Comparison of ENCODE assay signal across 18 mouse cellular contexts in genomic region chr14:56702644-56703043, GRCm38 (mm10). TPM values are rescaled to one million over a fixed set of nuclear protein-coding genes. Genes with fewer than 3 reads are reported as not detected.
DNase-seq lines count a peak whose midpoint lies in the region; ATAC-seq lines count a peak whose summit lies in the region.
"Had no signal": no experiment of that assay in that cellular context is flagged by ENCODE, and none has a peak within 500 bp of the region (broad histone marks: within the 10 kb centered on the region; RNA-seq: fewer than 3 reads in every experiment).

No protein-coding gene starts in this region.

- DNase-seq in c-Kit-positive CD71-negative TER-119-negative erythroid progenitor cells, embryonic 14.5 days (ENCODE audit: low read depth): peak; percentile 17
- no peak for DNase-seq in liver, embryonic 11.5 days (ENCODE audit: low spot score)
- no peak for DNase-seq in kidney, postnatal 14 days
- no peak for DNase-seq in gastrocnemius, postnatal 14 days
- DNase-seq: adrenal gland, adult 2 months; adrenal gland, postnatal 25 days; cerebellum, adult 11-12 months; cerebellum, adult 9-10 months; heart, adult 18-20 months; heart, postnatal 10 days had no signal

- no peak overlapping the region for H3K4me3 ChIP-seq in liver, embryonic 11.5 days (ENCODE audit: low read depth, low read length)
- no peak overlapping the region for H3K4me3 ChIP-seq in liver, embryonic 15.5 days (replicated peaks)
- no peak overlapping the region for H3K4me3 ChIP-seq in intestine, embryonic 16.5 days (ENCODE audit: low read length)
- H3K4me3 ChIP-seq: embryonic facial prominence, embryonic 12.5 days; forebrain, embryonic 15.5 days; heart, embryonic 10.5 days; hindbrain, embryonic 13.5 days had no signal

- no peak overlapping the region for H3K9ac ChIP-seq in liver, embryonic 11.5 days (ENCODE audit: low read depth, low read length)
- no peak overlapping the region for H3K9ac ChIP-seq in liver, embryonic 15.5 days
- H3K9ac ChIP-seq in intestine, embryonic 16.5 days (ENCODE audit: low read depth, low read length): no peak overlapping the region
- H3K9ac ChIP-seq: embryonic facial prominence, embryonic 12.5 days; forebrain, embryonic 15.5 days; hindbrain, embryonic 13.5 days had no signal

- WGBS in liver, embryonic 11.5 days: 68% methylated on average over 4 of the region's 4 CpGs
- 21% methylated on average over 4 of the region's 4 CpGs for WGBS in liver, embryonic 15.5 days (ENCODE audit: insufficient replicate concordance)
- WGBS in intestine, embryonic 16.5 days: 91% methylated on average over 4 of the region's 4 CpGs

- no peaks in the 10 kb centered on the region for H3K27me3 ChIP-seq in liver, embryonic 11.5 days (replicated peaks; ENCODE audit: control insufficient read depth, insufficient read depth, low read length)
- no peaks in the 10 kb centered on the region for H3K27me3 ChIP-seq in liver, embryonic 15.5 days
- H3K27me3 ChIP-seq in intestine, embryonic 16.5 days (replicated peaks; ENCODE audit: control insufficient read depth, insufficient read depth, low read length): no peaks in the 10 kb centered on the region
- H3K27me3 ChIP-seq: embryonic facial prominence, embryonic 12.5 days; forebrain, embryonic 15.5 days; hindbrain, embryonic 13.5 days had no signal

- H3K9me3 ChIP-seq in liver, embryonic 11.5 days (ENCODE audit: control insufficient read depth, low read length): no peaks in the 10 kb centered on the region
- H3K9me3 ChIP-seq in liver, embryonic 15.5 days (replicated peaks): no peaks in the 10 kb centered on the region
- H3K9me3 ChIP-seq in intestine, embryonic 16.5 days (ENCODE audit: control insufficient read depth, low read length): no peaks in the 10 kb centered on the region
- H3K9me3 ChIP-seq: embryonic facial prominence, embryonic 12.5 days; forebrain, embryonic 15.5 days; heart, embryonic 10.5 days; hindbrain, embryonic 13.5 days had no signal

- intact Hi-C loops in gastrocnemius, postnatal 14 days (cut with DNase I; ENCODE audit: low total_unique reads): no loop called here

- no peak overlapping the region for H3K27ac ChIP-seq in liver, embryonic 11.5 days (ENCODE audit: low read depth, low read length)
- H3K27ac ChIP-seq in liver, embryonic 15.5 days (replicated peaks): no peak overlapping the region
- no peak overlapping the region for H3K27ac ChIP-seq in intestine, embryonic 16.5 days (ENCODE audit: low read length)
- H3K27ac ChIP-seq: embryonic facial prominence, embryonic 12.5 days; forebrain, embryonic 15.5 days; heart, embryonic 10.5 days; hindbrain, embryonic 13.5 days; hindbrain, postnatal 0 days had no signal

- ATAC-seq in liver, embryonic 11.5 days (replicated peaks; ENCODE audit: low FRiP score): peak; percentile 80
- peak; percentile 60 for ATAC-seq in liver, embryonic 15.5 days (ENCODE audit: insufficient read depth)
- ATAC-seq in megakaryocyte-erythroid progenitor cell, adult 5-6 weeks (replicated peaks; ENCODE audit: low FRiP score, low TSS enrichment, poor library complexity, severe bottlenecking): peak; percentile 85
- ATAC-seq in intestine, embryonic 16.5 days: no peak
- ATAC-seq: forebrain, embryonic 15.5 days; hindbrain, postnatal 0 days had no signal

- peaks cover 10% of the 10 kb centered on the region; the same call in 1 of the 2 replicates for H3K4me1 ChIP-seq in liver, embryonic 11.5 days (replicated peaks; ENCODE audit: control insufficient read depth, insufficient read depth, low read length)
- peaks cover 12% of the 10 kb centered on the region; the same call in 1 of the 2 replicates for H3K4me1 ChIP-seq in liver, embryonic 15.5 days (replicated peaks)
- H3K4me1 ChIP-seq in intestine, embryonic 16.5 days (ENCODE audit: control insufficient read depth, insufficient read depth, low read length): no peaks in the 10 kb centered on the region
- H3K4me1 ChIP-seq: embryonic facial prominence, embryonic 12.5 days; forebrain, embryonic 15.5 days; hindbrain, embryonic 13.5 days had no signal

- no peak overlapping the region for H3K4me2 ChIP-seq in liver, embryonic 11.5 days
- H3K4me2 ChIP-seq in liver, embryonic 15.5 days: no peak overlapping the region
- H3K4me2 ChIP-seq in intestine, embryonic 16.5 days (ENCODE audit: low read depth, low read length): no peak overlapping the region
- H3K4me2 ChIP-seq: embryonic facial prominence, embryonic 12.5 days; forebrain, embryonic 15.5 days; hindbrain, embryonic 13.5 days had no signal

- H3K36me3 ChIP-seq in liver, embryonic 11.5 days (ENCODE audit: control insufficient read depth, insufficient read depth, low read length): peaks cover 5% of the 10 kb centered on the region
- peaks cover 34% of the 10 kb centered on the region for H3K36me3 ChIP-seq in liver, embryonic 15.5 days (replicated peaks)
- H3K36me3 ChIP-seq in intestine, embryonic 16.5 days (ENCODE audit: control insufficient read depth, insufficient read depth, low read length): peaks cover 9% of the 10 kb centered on the region

RNA-seq across cellular contexts. Expression of gene Mphosph8, which starts 34.6 kb away (rescaled TPM):
- 23.8 and 30.9 TPM in 2 replicates for polyA plus RNA-seq in liver, embryonic 11.5 days (2014; fragmentation: Nextera tagmentation; extraction: Ambion mirVana)
- 6.3 and 9.3 TPM in 2 replicates for polyA plus RNA-seq in liver, embryonic 15.5 days (2015; fragmentation: Nextera tagmentation; extraction: Ambion mirVana)
- 27.6 and 34.2 TPM in 2 replicates for total RNA-seq in megakaryocyte-erythroid progenitor cell, adult 5-6 weeks (2014; fragmentation: Nextera tagmentation)
- 34.1 and 34.7 TPM in 2 replicates for total RNA-seq in megakaryocyte-erythroid progenitor cell, adult 5-6 weeks (2017)
- 18.7 and 23.2 TPM in 2 replicates for polyA plus RNA-seq in intestine, embryonic 16.5 days (2015; fragmentation: Nextera tagmentation; extraction: Ambion mirVana)
- total RNA-seq in gastrocnemius, postnatal 14 days (2021): 10 to 100 TPM; 16.4 to 18.2 TPM
